Mouse (Mus musculus): ENCODE results near the gene Tbc1d4. TPM values are rescaled to one million over a fixed set of nuclear protein-coding genes. Genes with fewer than 3 reads are reported as not detected.

Tbc1d4 gene
- total and polyA plus RNA-seq, 3 experiments: 20.6 to 72.9 (median 71.0) TPM

DNA sequence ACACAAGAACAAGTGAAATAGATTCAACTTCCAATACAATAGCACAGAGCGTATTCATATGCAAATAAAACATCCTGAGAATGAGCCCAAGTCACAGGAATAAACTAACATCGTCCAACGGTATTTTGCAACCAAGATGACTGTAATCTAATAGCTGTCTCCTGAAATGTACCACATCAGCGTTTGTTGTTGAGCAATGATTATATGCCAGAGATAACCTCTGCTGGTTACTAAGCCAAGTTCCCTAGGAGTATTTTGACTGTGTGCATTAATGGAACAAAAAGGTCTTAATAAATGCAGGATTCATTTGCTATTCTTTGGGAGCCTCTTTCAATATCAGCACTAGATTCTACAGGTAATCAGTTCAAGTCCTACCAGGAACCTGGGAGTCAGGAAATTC lies 161.1 kb downstream of the Tbc1d4 start:
- no peak overlapping the region for H3K4me3 ChIP-seq (replicated peaks in 1 of 3; ENCODE audit: low read depth in 2 of 3, low read length in 2 of 3, poor library complexity in 1 of 3)
- H3K79me2 ChIP-seq (replicated peaks; ENCODE audit: control insufficient read depth, extremely low read depth, insufficient read depth, poor library complexity, severe bottlenecking): no peaks in the 10 kb centered on the region
- TF ChIP-seq USF1 (IDR thresholded peaks at IDR 0.05; ENCODE audit: low read depth, low read length) (no peak), CHD1 (IDR thresholded peaks at IDR 0.05; ENCODE audit: low read depth, low read length) (no peak), ZKSCAN1 (IDR thresholded peaks at IDR 0.05; ENCODE audit: borderline replicate concordance, low read depth, low read length) (no peak), TCF12 (IDR thresholded peaks at IDR 0.05; ENCODE audit: low read depth, low read length) (no peak), MYC (IDR thresholded peaks at IDR 0.05; ENCODE audit: low read depth, low read length) (no peak), EP300 (IDR thresholded peaks at IDR 0.05; ENCODE audit: low read length) (no peak), SMC3 (IDR thresholded peaks at IDR 0.05; ENCODE audit: low read depth, low read length) (no peak), MAX (IDR thresholded peaks at IDR 0.05; ENCODE audit: low read length) (no peak), MXI1 (IDR thresholded peaks at IDR 0.05; ENCODE audit: low read depth, low read length) (no peak), ETS1 (conservative IDR thresholded peaks at IDR 0.05; ENCODE audit: low read depth, low read length) (no peak), UBTF (IDR thresholded peaks at IDR 0.05; ENCODE audit: low read depth, low read length) (no peak), IRF4 (IDR thresholded peaks at IDR 0.05; ENCODE audit: low read depth, low read length) (no peak), MAZ (IDR thresholded peaks at IDR 0.05; ENCODE audit: low read depth, low read length) (no peak), CHD2 (IDR thresholded peaks at IDR 0.05; ENCODE audit: low read length) (no peak), JUND (conservative IDR thresholded peaks at IDR 0.05; ENCODE audit: low read depth, low read length) (no peak), TBP (conservative IDR thresholded peaks at IDR 0.05; ENCODE audit: low read depth, low read length) (no peak), JUN (IDR thresholded peaks at IDR 0.05; ENCODE audit: insufficient read depth, low read depth, low read length) (no peak), ZNF384 (IDR thresholded peaks at IDR 0.05; ENCODE audit: low read depth, low read length) (no peak), PAX5 (IDR thresholded peaks at IDR 0.05; ENCODE audit: low read length) (no peak), POLR2AphosphoS2 (IDR thresholded peaks at IDR 0.05; ENCODE audit: low read depth, low read length) (no peak)
- H3K9me3 ChIP-seq (replicated peaks; ENCODE audit: low read length): no peaks in the 10 kb centered on the region
- H3K36me3 ChIP-seq (replicated peaks in 1 of 2; ENCODE audit: control insufficient read depth in 1 of 2, insufficient read depth in 1 of 2, low read length in 1 of 2): peaks cover 0 to 85% of the 10 kb centered on the region in 2 experiments
- H3K4me2 ChIP-seq (ENCODE audit: insufficient read depth, low read depth, poor library complexity, severe bottlenecking): no peak overlapping the region
- H3K27ac ChIP-seq (ENCODE audit: insufficient read depth, low read depth): no peak overlapping the region
- dilution Hi-C loops (cut with MboI; ENCODE audit: extremely low pct_ligation_motif_present, extremely low pct_unique_long_range_greater_than_20kb, low sequenced_read_pairs): no loop called here
- in situ Hi-C loops (cut with MboI; ENCODE audit: low pct_ligation_motif_present, low pct_unique_long_range_greater_than_20kb, low sequenced_read_pairs): loop anchor here (25.0 kb wide), 2 partner anchors 986 to 1111 kb away; no protein-coding TSS in a partner anchor
- H3K9ac ChIP-seq (ENCODE audit: insufficient read depth, low read depth): no peak overlapping the region
- H3K4me1 ChIP-seq (ENCODE audit: control insufficient read depth in 1 of 2, insufficient read depth in 2 of 2): peaks cover 0 to 7% of the 10 kb centered on the region in 2 experiments; a peak in 1 of 4 replicates
- H3K27me3 ChIP-seq (replicated peaks): no peaks in the 10 kb centered on the region
- DNase-seq (ENCODE audit: extremely low read depth): no peak

DNA sequence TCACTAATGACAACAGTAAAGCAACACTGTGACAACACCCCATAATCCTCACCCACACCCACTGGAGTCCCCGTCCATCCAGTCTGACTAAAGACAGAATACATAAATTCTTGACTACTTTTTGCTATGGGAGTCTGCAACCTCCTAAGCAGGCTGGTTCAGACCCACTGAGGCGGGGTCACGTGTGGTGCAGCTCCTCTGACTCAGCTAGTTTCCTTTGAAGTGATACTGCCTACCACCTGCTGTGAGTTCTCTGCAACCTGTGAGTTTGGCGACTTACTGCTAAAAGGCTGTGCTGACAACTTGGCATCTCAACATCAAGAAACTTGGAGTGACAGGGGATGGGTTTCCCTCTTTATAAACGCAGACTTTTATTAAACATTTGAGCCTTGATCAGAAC lies 163.8 kb downstream of the Tbc1d4 start:
- TF ChIP-seq BHLHE40 (IDR thresholded peaks at IDR 0.05; ENCODE audit: low read depth, low read length) (peak; percentile 11; the same call in 1 of the 2 replicates), HCFC1 (IDR thresholded peaks at IDR 0.05; ENCODE audit: low read depth, low read length) (no peak)
- in situ Hi-C loops (cut with MboI; ENCODE audit: low pct_ligation_motif_present, low pct_unique_long_range_greater_than_20kb, low sequenced_read_pairs): loop anchor here (25.0 kb wide), 2 partner anchors 983 to 1108 kb away; no protein-coding TSS in a partner anchor
- H3K9ac ChIP-seq (ENCODE audit: insufficient read depth, low read depth): no peak overlapping the region
- no peak overlapping the region for H3K4me2 ChIP-seq (ENCODE audit: insufficient read depth, low read depth, poor library complexity, severe bottlenecking)
- H3K4me1 ChIP-seq (ENCODE audit: control insufficient read depth in 1 of 2, insufficient read depth in 2 of 2): no peaks in the 10 kb centered on the region
- no peak overlapping the region for H3K4me3 ChIP-seq (replicated peaks in 1 of 3; ENCODE audit: low read depth in 2 of 3, low read length in 2 of 3, poor library complexity in 1 of 3)
- DNase-seq (ENCODE audit: extremely low read depth): no peak
- H3K36me3 ChIP-seq (replicated peaks in 1 of 2; ENCODE audit: control insufficient read depth in 1 of 2, insufficient read depth in 1 of 2, low read length in 1 of 2): peaks cover 0 to 86% of the 10 kb centered on the region in 2 experiments
- H3K27ac ChIP-seq (ENCODE audit: insufficient read depth, low read depth): no peak overlapping the region
- H3K9me3 ChIP-seq (replicated peaks; ENCODE audit: low read length): no peaks in the 10 kb centered on the region
- no peaks in the 10 kb centered on the region for H3K27me3 ChIP-seq (replicated peaks)
- dilution Hi-C loops (cut with MboI; ENCODE audit: extremely low pct_ligation_motif_present, extremely low pct_unique_long_range_greater_than_20kb, low sequenced_read_pairs): no loop called here
- no peaks in the 10 kb centered on the region for H3K79me2 ChIP-seq (replicated peaks; ENCODE audit: control insufficient read depth, extremely low read depth, insufficient read depth, poor library complexity, severe bottlenecking)

Measured in CH12.LX (cell line).